Mouse (Mus musculus) myocyte (in vitro differentiated cells): Measurements from ENCODE around the gene Itfg2. TPM values are rescaled to one million over a fixed set of nuclear protein-coding genes. Genes with fewer than 3 reads are reported as not detected.

Experiments
- H3K27me3 ChIP-seq: one replicate; pipeline ENCODE4 v1.6.1; 2011; ENCODE audit not compliant: control insufficient read depth, insufficient read depth, insufficient read length
- H3K36me3 ChIP-seq: one replicate; pipeline ENCODE4 v1.6.1; 2011; ENCODE audit not compliant: control insufficient read depth, insufficient read depth
- H3K4me2 ChIP-seq: one replicate; pipeline ENCODE4 v1.6.1; 2011; ENCODE audit warnings: low read depth, control low read depth
- H3K4me3 ChIP-seq: one replicate; pipeline ENCODE4 v1.5.1; 2011; ENCODE audit warnings: mild to moderate bottlenecking, control low read depth, moderate library complexity
- H3K79me2 ChIP-seq: one replicate; pipeline ENCODE4 v1.6.1; 2011; ENCODE audit not compliant: control insufficient read depth, insufficient read depth
- H3ac ChIP-seq: one replicate; pipeline ENCODE4 v1.6.1; 2011; ENCODE audit not compliant: control insufficient read depth, insufficient read length
- CEBPB ChIP-seq: IDR thresholded peaks from 2 replicates; pipeline ENCODE4 v1.6.1; 2011; ENCODE audit warnings: mild to moderate bottlenecking, moderate library complexity; ENCODE audit not compliant: poor library complexity, insufficient read depth, severe bottlenecking
- E2F4 ChIP-seq: IDR thresholded peaks from one replicate; pipeline ENCODE4 v1.6.1; 2011; ENCODE audit warnings: mild to moderate bottlenecking, control low read depth, moderate library complexity; ENCODE audit not compliant: insufficient read depth
- MAX ChIP-seq: IDR thresholded peaks from one replicate; pipeline ENCODE4 v1.6.1; 2011; ENCODE audit warnings: low read depth, mild to moderate bottlenecking, control low read depth
- MYOD1 ChIP-seq, 3 experiments: IDR thresholded peaks; one replicate each; pipeline ENCODE4 v1.6.1; 2011; ENCODE audit warnings: control low read depth in 2 of 3, low read depth in 2 of 3, mild to moderate bottlenecking in 2 of 3, moderate library complexity in 1 of 3; ENCODE audit not compliant: insufficient read length in 2 of 3, control insufficient read depth in 1 of 3
- MYOG ChIP-seq, 3 experiments: IDR thresholded peaks; one replicate each; pipeline ENCODE4 v1.6.1; 2011; ENCODE audit warnings: control low read depth in 2 of 3, low read depth in 2 of 3, mild to moderate bottlenecking in 2 of 3; ENCODE audit not compliant: insufficient read length in 2 of 3, control insufficient read depth in 1 of 3, insufficient read depth in 1 of 3
- POLR2A ChIP-seq: IDR thresholded peaks from one replicate; pipeline ENCODE4 v1.6.1; 2011; ENCODE audit warnings: low read depth, mild to moderate bottlenecking, control low read depth, moderate library complexity; ENCODE audit not compliant: insufficient read length
- POLR2AphosphoS2 ChIP-seq: IDR thresholded peaks from one replicate; pipeline ENCODE4 v1.6.1; 2011; ENCODE audit warnings: low read depth, control low read depth; ENCODE audit not compliant: insufficient read length
- REST ChIP-seq: IDR thresholded peaks from one replicate; pipeline ENCODE4 v1.6.1; 2011; ENCODE audit warnings: mild to moderate bottlenecking, control low read depth, moderate library complexity; ENCODE audit not compliant: insufficient read depth, insufficient read length
- SRF ChIP-seq: IDR thresholded peaks from one replicate; pipeline ENCODE4 v1.6.1; 2011; ENCODE audit warnings: low read depth; ENCODE audit not compliant: control insufficient read depth, insufficient read length
- TCF12 ChIP-seq: IDR thresholded peaks from one replicate; pipeline ENCODE4 v1.6.1; 2011; ENCODE audit warnings: mild to moderate bottlenecking, control low read depth; ENCODE audit not compliant: poor library complexity, insufficient read depth, severe bottlenecking
- TCF3 ChIP-seq: IDR thresholded peaks from one replicate; pipeline ENCODE4 v1.6.1; 2011; ENCODE audit warnings: low read depth, control low read depth; ENCODE audit not compliant: insufficient read length
- USF1 ChIP-seq: IDR thresholded peaks from one replicate; pipeline ENCODE4 v1.6.1; 2011; ENCODE audit warnings: low read depth, mild to moderate bottlenecking, control low read depth, moderate library complexity
- polyA plus RNA-seq: library from polyadenylated mRNA; unstranded; fragments of >200 nt; fragmentation: generic; extraction: Trizol; gene quantifications from one replicate; pipeline ENCODE4 v1.2.1, GENCODE M21; 2012; ENCODE audit warnings: missing spikeins

Gene Itfg2
- polyA plus RNA-seq, 1 experiment, result 32.6 TPM

DNA sequence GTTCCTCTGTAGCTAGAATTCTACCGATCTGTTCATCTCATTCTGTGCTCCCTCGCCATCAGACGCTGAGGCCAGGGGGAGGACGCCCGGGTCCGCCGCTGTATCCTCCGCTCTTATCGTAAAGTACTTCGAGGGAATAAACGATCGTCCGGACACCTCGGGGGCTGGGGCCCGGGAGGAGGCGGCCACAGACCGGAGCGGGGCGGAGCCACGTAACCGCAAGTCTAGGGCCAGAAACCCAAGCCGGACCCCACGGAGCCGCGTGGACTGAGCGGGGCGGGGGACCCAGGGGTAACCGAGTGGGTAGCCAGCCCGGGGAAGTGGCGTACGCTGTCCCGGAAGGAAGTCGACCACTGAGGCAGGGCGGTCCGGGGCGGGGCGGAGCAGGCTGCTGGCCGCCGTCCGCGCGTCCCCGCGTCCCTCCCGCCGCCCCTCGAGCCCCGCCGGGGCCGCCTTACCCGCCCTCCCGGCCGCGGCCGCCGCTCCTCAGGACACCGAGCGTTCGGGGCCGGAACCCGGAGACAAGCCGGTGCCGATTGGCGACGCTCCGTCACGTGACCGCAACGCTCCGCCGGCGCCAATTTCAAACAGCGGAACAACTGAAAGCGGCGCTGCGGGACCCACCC is 62.2 kb downstream of the Itfg2 start, which contains the start of the genes Rhno1 and Foxm1:
Gene Rhno1 (minus strand): TSS at position 531 of the 626 bp plus-strand sequence.
Gene Foxm1 (plus strand): TSS at position 587 of the 626 bp plus-strand sequence.
- peak within 1 kb of the TSS; percentile 81 for H3K4me2 ChIP-seq
- H3ac ChIP-seq, result peak within 1 kb of the TSS; percentile 48
- TF ChIP-seq MYOD1 (IDR thresholded peaks at IDR 0.05; ENCODE audit: control insufficient read depth in 1 of 3, insufficient read length in 2 of 3, low read depth in 2 of 3) (no peak), POLR2A (peak; percentile 55), E2F4 (peak; percentile 96), POLR2AphosphoS2 (peak; percentile 62), USF1 (peak; percentile 94)
- H3K36me3 ChIP-seq, result peaks cover 3% of the 10 kb centered on the region
- peaks cover 48% of the 10 kb centered on the region for H3K79me2 ChIP-seq
- H3K27me3 ChIP-seq, result no peaks in the 10 kb centered on the region
- peak within 1 kb of the TSS; percentile 73 for H3K4me3 ChIP-seq

DNA sequence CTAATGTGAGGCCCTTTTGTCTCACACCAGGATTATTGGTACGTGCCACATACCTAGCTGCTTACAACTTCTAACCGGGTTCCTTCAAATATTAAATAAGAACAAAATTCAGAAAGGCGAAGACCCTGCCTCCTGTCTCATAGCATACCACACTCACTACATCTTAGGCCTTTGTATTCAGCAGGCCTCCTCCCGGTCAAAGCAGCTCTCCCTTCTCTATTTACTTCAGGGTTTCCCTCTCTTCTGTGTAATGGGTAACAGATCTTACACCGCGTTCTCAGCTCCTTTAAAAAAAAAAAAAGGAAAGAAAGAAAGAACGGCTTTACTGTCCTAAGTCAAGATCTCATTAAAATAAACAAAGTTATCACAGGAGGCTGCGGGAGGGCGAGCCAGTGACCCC is 62.8 kb downstream of the Itfg2 start:
- H3K4me3 ChIP-seq, result peak overlapping the region; percentile 73
- peaks cover 48% of the 10 kb centered on the region for H3K79me2 ChIP-seq
- TF ChIP-seq POLR2A (no peak), TCF3 (no peak), SRF (no peak), REST (no peak), MYOD1 (IDR thresholded peaks at IDR 0.05; ENCODE audit: control insufficient read depth in 1 of 3, insufficient read length in 2 of 3, low read depth in 2 of 3) (no peak), TCF12 (no peak), USF1 (no peak), CEBPB (no peak), POLR2AphosphoS2 (no peak), MAX (no peak), MYOG (IDR thresholded peaks at IDR 0.05; ENCODE audit: control insufficient read depth in 1 of 3, insufficient read depth in 1 of 3, insufficient read length in 2 of 3, low read depth in 2 of 3) (no peak), E2F4 (no peak)
- no peaks in the 10 kb centered on the region for H3K27me3 ChIP-seq
- peak overlapping the region; percentile 48 for H3ac ChIP-seq
- peak overlapping the region; percentile 81 for H3K4me2 ChIP-seq
- peaks cover 3% of the 10 kb centered on the region for H3K36me3 ChIP-seq

Other genes with a start within 250 kb of the Itfg2 start
- gene Tead4, start 124.1 kb downstream of the Itfg2 start, polyA plus RNA-seq, result 70.9 TPM
- 22.3 TPM for gene Tulp3, start 69.1 kb downstream of the Itfg2 start, polyA plus RNA-seq
- gene Rhno1, start 62.0 kb downstream of the Itfg2 start, polyA plus RNA-seq, result 32.8 TPM
- gene Foxm1, start 62.0 kb downstream of the Itfg2 start, polyA plus RNA-seq, result 22.5 TPM
- gene Tex52, start 49.5 kb downstream of the Itfg2 start, polyA plus RNA-seq, result 0.13 TPM
- not detected for gene Gm44596, start 49.4 kb downstream of the Itfg2 start, polyA plus RNA-seq
- 1.1 TPM for gene Nrip2, start 25.6 kb downstream of the Itfg2 start, polyA plus RNA-seq
- gene Fkbp4, start 13.7 kb upstream of the Itfg2 start, polyA plus RNA-seq, result 224 TPM
- not detected for gene Pzp, start 101.8 kb upstream of the Itfg2 start, polyA plus RNA-seq
- not detected for gene A2ml1, start 156.7 kb upstream of the Itfg2 start, polyA plus RNA-seq
- 0.29 TPM for gene Klrb1a, start 198.6 kb upstream of the Itfg2 start, polyA plus RNA-seq
- gene Clec2h, start 237.5 kb upstream of the Itfg2 start, polyA plus RNA-seq, result not detected